Mouse (Mus musculus) cerebellum, adult 2 months (tissue): ENCODE measurements at regions not wholly inside any gene's neighbourhood (a gene's known extent, or its start where the extent isn't known, plus 50 kb on each side); places are given as distances from the start of the nearest gene placed in this dataset.

Experiments used
- DNase-seq, 2 experiments: peaks; one replicate each; pipeline ENCODE4 v3.0.0; 2021
- H3K27ac ChIP-seq: fragments of 200-500 bp; 2 replicates; pipeline ENCODE4 v1.5.1; 2012; ENCODE audit warnings: low read length, control low read depth, inconsistent platforms; ENCODE audit not compliant: insufficient read depth
- H3K27me3 ChIP-seq: fragments of 200-500 bp; 2 replicates; pipeline ENCODE4 v1.6.1; 2012; ENCODE audit warnings: inconsistent platforms, mild to moderate bottlenecking, low read length, moderate library complexity; ENCODE audit not compliant: control insufficient read depth, insufficient read depth
- H3K4me1 ChIP-seq: fragments of 200-500 bp; 2 replicates; pipeline ENCODE4 v1.6.1; 2011; ENCODE audit warnings: low read length; ENCODE audit not compliant: control insufficient read depth, insufficient read depth
- H3K4me3 ChIP-seq: fragments of 200-500 bp; replicated peaks from 2 replicates; pipeline ENCODE3; 2011; ENCODE audit warnings: mild to moderate bottlenecking, low read depth, low read length, control low read depth; ENCODE audit not compliant: insufficient read depth
- CTCF ChIP-seq: fragments of 200-500 bp; IDR thresholded peaks from 2 replicates; pipeline ENCODE4 v1.5.1; 2011; ENCODE audit warnings: low read depth, mild to moderate bottlenecking, control low read depth, low read length, moderate library complexity, borderline replicate concordance; ENCODE audit not compliant: insufficient read depth
- POLR2A ChIP-seq: fragments of 200-500 bp; IDR thresholded peaks from 2 replicates; pipeline ENCODE4 v1.6.1; 2011; ENCODE audit warnings: low read length, control low read depth, borderline replicate concordance; ENCODE audit not compliant: insufficient read depth
- WGBS: fragments of 180-500 bp; shearing (Covaris S2); methylation state at CpG from one replicate; pipeline ENCODE4 v1.1.7; 2018; 5-methylcytosine and 5-hydroxymethylcytosine counted together

GRCm38 (mm10) chr8:80422190-80422589 is 71.4 kb upstream of the Gypa start:
- no peak for DNase-seq
- Histone ChIP-seq H3K27me3 (no peaks in the 10 kb centered on the region), H3K27ac (no peak overlapping the region), H3K4me3 (no peak overlapping the region), H3K4me1 (no peaks in the 10 kb centered on the region)
- WGBS = 77% methylated on average over 6 of the region's 6 CpGs
- TF ChIP-seq CTCF (no peak), POLR2A (no peak)

- no peaks in the 10 kb centered on the region for H3K27me3 ChIP-seq
These were observed 77.5 kb upstream of the Gypa start for GRCm38 (mm10) chr8:80416121-80416520.

GRCm38 (mm10) chr8:80399594-80400207 is 93.9 kb upstream of the Gypa start:
- TF ChIP-seq CTCF (no peak), POLR2A (no peak)

More at GRCm38 (mm10) chr8:80416121-80416520, 77.5 kb upstream of the Gypa start:
- H3K27ac ChIP-seq = no peak overlapping the region
- TF ChIP-seq POLR2A (no peak), CTCF (no peak)
- DNase-seq = no peak
- 87% methylated on average over 4 of the region's 4 CpGs for WGBS
- no peaks in the 10 kb centered on the region for H3K4me1 ChIP-seq
- no peak overlapping the region for H3K4me3 ChIP-seq

GRCm38 (mm10) chr8:80395010-80395409 is 98.6 kb upstream of the Gypa start:
- WGBS = 71% methylated on average over 5 of the region's 5 CpGs
- no peak overlapping the region for H3K4me3 ChIP-seq
- DNase-seq = no peak

More at GRCm38 (mm10) chr8:80399594-80400207, 93.9 kb upstream of the Gypa start:
- H3K27me3 ChIP-seq = no peaks in the 10 kb centered on the region
- H3K27ac ChIP-seq = no peak overlapping the region
- no peaks in the 10 kb centered on the region for H3K4me1 ChIP-seq
- no peak overlapping the region for H3K4me3 ChIP-seq
- no peak for DNase-seq
- 67% methylated on average over 2 of the region's 2 CpGs for WGBS

GRCm38 (mm10) chr8:80393111-80393510 is 100.5 kb upstream of the Gypa start:
- Histone ChIP-seq H3K4me3 (no peak overlapping the region), H3K27ac (no peak overlapping the region), H3K27me3 (no peaks in the 10 kb centered on the region), H3K4me1 (no peaks in the 10 kb centered on the region)
- TF ChIP-seq POLR2A (no peak), CTCF (no peak)
- DNase-seq = no peak
- 47% methylated on average over 3 of the region's 3 CpGs for WGBS

More at GRCm38 (mm10) chr8:80395010-80395409, 98.6 kb upstream of the Gypa start:
- Histone ChIP-seq H3K27ac (no peak overlapping the region), H3K27me3 (no peaks in the 10 kb centered on the region), H3K4me1 (no peaks in the 10 kb centered on the region)
- TF ChIP-seq POLR2A = no peak
- TF ChIP-seq CTCF = no peak

GRCm38 (mm10) chr8:80369221-80369620 is 124.4 kb upstream of the Gypa start:
- Histone ChIP-seq H3K4me1 (no peaks in the 10 kb centered on the region), H3K27ac (no peak overlapping the region), H3K27me3 (no peaks in the 10 kb centered on the region), H3K4me3 (no peak overlapping the region)
- no peak for DNase-seq
- 91% methylated on average over 2 of the region's 2 CpGs for WGBS
- TF ChIP-seq CTCF (no peak), POLR2A (no peak)

- H3K4me3 ChIP-seq = no peak overlapping the region
- H3K4me1 ChIP-seq = no peaks in the 10 kb centered on the region
- no peak for DNase-seq
- H3K27ac ChIP-seq = no peak overlapping the region
- WGBS = 78% methylated on average over 7 of the region's 7 CpGs
- TF ChIP-seq CTCF = no peak
- no peak for TF ChIP-seq POLR2A
- H3K27me3 ChIP-seq = no peaks in the 10 kb centered on the region
These were observed 129.5 kb upstream of the Gypa start for GRCm38 (mm10) chr8:80364059-80364458.

GRCm38 (mm10) chr8:80343299-80343698 is 150.3 kb upstream of the Gypa start:
- 84% methylated on average over 4 of the region's 4 CpGs for WGBS
- Histone ChIP-seq H3K4me3 (no peak overlapping the region), H3K4me1 (no peaks in the 10 kb centered on the region), H3K27ac (no peak overlapping the region), H3K27me3 (no peaks in the 10 kb centered on the region)
- TF ChIP-seq CTCF (no peak), POLR2A (no peak)
- DNase-seq = no peak

GRCm38 (mm10) chr8:80337872-80338271 is 155.7 kb upstream of the Gypa start:
- TF ChIP-seq POLR2A = no peak
- TF ChIP-seq CTCF = no peak
- Histone ChIP-seq H3K4me3 (no peak overlapping the region), H3K4me1 (no peaks in the 10 kb centered on the region), H3K27ac (no peak overlapping the region), H3K27me3 (no peaks in the 10 kb centered on the region)
- no peak for DNase-seq
- WGBS = 78% methylated on average over 2 of the region's 2 CpGs
